Mouse (Mus musculus): ENCODE measurements around the gene Oser1.
"Not testable (repeated sequence)": the region's sequence is repeated elsewhere in the genome, so short reads cannot be mapped to it uniquely, and the experiment has no call there.

Gene Oser1

DNA sequence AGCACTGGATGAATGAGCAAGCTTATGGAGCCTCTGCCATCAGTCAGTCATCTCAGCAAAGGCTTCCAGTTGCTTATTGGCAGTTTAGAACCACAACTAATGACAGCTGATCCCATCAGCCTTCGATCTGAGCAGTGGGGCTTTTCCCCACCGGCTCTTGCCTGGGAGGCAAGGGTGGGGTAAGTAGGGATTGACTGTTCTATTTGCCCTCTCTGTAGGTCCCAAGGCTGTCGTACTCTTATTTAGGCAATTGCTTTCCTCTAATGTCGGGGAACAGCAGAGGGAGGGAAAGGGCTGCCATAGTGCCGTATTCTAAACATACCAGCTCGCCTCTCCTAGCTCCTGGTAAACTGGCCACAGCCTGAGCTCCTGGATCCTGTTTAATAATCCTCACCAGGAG is at the start of gene Oser1:
Oser1 (minus strand) TSS at position 101 of the 400 bp plus-strand sequence.
- no peak for DNase-seq (ENCODE audit: low read depth, low spot score)

DNA sequence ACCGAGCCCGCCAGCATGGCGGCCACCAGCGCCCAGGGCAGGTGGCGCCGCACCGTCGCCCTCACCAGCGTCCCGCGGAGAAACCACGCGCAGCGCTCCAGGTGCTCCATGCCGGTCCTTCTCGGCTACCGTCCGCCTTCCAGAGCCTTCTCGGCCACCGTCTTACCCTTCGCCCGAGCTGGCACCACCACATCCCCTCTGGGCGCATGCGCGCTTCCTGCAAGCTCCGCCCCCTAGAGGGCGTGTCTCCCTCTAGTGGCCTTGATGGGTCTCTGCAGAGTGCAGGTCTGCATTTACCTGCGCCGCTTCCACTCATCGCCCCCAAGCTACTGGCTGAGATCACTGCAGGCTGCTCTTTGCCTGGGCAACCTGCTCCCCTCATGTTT is 48.0 kb upstream of the Oser1 start, which contains the start of gene Fitm2:
Fitm2 (minus strand) TSS at position 164 of the 386 bp plus-strand sequence.
- DNase-seq (ENCODE audit: low read depth, low spot score): peak; percentile 99

DNA sequence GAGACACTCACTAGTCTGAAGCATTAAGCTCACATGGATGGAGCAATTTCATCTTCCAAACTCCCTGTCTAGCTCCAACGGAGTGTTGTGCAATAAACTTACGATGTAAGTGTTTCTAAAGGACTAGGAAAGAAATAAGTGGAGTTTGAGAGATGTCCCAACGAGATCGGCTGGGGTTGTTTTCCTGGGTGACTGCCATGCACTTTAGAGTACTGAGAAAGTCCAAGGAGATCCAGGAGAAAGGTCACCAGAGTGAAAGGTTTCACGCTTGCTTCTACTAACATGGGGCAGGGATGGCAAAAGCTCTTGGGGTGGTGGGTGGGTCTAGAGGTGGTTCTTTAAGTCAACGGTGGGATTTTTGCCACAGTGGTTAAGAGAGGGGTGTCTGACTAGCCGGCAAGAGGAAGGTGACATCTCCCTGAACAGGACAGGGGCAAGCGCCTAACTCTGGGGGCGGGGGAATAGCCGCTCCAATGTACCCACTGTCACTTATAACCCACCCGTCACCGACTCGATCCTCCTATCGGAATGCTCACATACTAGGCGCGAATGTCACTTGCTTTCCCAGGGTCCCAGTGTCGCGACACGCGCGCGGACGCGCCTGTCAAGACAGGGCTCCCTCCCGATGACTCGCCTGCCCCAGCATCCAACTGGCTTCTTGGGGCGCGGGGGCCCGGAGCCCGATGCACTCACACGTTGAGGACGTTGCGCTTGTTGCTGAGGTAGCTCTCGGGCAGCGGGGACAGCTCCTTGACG is 47.4 kb upstream of the Oser1 start:
- DNase-seq (ENCODE audit: low read depth, low spot score): no peak

DNA sequence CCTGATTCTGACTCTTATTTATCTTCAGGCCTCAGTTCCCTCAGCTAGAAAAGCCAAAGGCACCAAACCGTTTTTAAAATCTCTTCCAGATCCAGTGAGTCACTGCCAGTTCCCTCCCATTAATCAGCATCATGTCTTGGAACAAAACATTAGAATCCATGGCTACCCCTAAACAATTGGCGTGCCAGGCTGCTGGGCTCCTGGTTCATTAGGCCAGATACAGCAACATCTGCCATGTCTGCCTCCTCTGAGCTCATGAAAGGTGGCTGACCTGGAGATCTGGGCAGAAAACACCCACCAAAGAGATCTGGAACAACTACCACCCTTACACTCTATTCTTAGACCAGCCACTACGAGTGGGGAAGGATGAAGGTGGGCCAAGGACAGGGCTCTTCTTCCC is 46.6 kb upstream of the Oser1 start:
- no peak for DNase-seq (ENCODE audit: low read depth, low spot score)

DNA sequence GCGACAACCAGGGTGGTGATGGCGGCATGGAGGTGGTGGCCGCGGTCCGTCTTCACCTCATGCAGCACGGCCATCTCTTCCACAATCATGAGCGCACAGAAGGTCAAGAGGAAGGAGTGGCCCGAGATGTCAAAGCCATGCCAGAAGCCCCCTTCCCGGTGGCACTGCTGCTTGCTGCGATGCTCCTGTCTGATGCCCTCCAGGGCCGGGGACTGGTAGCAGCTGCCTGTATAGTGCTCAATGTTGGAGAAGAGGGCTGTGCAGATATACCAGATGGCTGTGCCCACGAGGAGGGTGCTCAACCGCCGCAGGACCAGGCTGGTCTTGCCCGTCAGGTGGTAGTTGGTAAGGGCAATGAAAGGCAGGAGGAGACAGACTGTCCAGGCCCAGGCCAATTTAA is 45.2 kb upstream of the Oser1 start:
- DNase-seq (ENCODE audit: low read depth, low spot score): no peak

DNA sequence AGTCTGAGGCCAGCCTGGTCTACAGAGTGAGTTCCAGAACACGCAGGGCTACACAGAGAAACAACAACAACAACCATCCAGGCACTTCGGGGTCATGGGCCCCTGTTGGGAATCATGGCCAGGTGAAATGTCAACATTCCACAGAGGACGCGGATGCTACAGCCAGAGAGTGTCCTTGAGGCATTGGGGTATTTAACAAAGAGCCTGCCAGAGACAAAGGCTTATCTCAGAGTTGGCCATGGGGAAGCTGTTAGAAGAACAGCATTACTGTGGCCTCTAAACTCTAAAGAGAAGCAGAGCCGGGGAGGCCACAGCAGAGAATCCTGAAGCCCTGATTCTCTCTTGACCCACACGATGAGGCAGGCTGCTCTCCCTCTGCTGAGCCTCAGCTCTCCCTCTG is 44.4 kb upstream of the Oser1 start:
- DNase-seq (ENCODE audit: low read depth, low spot score): no peak

DNA sequence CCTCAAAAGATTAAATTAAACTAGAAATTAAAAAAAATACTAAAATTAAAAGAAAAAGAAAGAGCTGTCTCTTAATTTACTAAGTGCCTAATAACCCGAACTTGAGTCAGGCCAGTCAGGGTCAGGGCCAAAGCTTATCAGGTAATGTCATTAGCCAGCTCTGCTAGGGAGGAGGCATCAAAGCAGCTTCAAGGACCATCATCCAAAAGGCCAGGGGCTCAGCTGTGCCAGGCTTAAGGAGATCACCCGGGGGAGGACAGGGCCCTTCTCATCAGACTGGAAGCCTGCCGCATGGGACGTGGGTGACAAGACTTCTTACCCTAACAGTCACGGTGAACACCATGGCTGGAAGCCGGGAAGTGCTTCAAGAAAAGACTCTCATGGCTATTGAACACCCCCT is 43.1 kb upstream of the Oser1 start:
- no peak for DNase-seq (ENCODE audit: low read depth, low spot score)

DNA sequence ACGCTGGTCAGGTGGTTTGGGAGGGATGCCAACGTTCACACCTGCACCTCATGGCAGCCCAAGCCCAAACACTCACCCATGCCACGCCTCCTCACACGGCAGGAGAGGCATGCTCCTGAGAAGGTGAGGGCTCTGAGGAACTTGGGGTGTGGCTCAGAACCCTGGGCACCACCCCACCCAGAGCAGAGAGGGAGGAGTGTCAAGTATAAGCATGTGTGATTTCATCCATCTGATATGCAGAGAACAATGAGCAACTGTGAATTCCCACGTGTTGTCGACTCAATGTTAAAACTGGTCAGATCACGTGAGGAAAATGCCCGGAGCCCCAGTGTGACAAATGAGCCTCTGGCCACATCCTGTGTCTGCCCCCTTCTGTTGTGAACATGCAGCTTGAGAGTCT is 42.3 kb upstream of the Oser1 start:
- DNase-seq (ENCODE audit: low read depth, low spot score): no peak

DNA sequence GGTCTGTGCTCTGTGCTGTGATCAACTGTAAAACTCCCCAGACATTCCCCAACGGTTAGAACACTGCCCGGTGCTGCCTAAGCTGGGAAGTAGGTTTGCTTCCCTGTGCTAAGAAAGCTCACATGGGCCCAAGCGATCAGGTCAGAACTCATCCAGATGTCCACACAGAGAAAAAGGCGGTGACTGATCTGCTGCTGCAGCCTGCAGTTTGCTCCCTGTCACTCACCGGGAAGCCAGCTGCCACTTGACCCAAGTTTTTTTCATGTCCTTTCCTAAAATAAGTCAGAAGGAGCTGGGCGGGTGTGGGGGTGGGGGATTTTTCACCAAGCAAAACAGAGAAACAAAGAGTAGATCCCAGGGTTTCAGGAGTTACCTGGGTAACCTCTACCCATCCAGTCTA is 40.1 kb upstream of the Oser1 start:
- DNase-seq (ENCODE audit: low read depth, low spot score): no peak

DNA sequence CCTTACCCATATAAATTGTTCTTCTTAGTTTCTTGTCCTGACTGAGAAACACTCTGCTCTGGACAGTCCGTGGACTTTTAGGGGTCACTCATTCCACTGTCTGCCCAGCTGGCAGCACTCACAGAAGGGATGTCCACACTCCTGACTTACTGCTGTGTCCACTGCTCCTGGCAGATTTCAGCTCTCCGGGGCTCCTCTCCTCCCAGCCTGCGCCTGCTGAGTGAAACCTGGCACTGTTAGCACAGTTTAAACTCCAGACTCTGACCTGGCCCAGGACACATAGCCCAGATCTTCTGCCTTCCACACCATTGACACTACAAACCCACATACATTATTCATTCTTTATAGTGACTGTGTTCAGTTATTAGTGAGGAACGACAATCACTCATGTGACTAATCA is 39.5 kb upstream of the Oser1 start:
- DNase-seq (ENCODE audit: low read depth, low spot score): no peak

DNA sequence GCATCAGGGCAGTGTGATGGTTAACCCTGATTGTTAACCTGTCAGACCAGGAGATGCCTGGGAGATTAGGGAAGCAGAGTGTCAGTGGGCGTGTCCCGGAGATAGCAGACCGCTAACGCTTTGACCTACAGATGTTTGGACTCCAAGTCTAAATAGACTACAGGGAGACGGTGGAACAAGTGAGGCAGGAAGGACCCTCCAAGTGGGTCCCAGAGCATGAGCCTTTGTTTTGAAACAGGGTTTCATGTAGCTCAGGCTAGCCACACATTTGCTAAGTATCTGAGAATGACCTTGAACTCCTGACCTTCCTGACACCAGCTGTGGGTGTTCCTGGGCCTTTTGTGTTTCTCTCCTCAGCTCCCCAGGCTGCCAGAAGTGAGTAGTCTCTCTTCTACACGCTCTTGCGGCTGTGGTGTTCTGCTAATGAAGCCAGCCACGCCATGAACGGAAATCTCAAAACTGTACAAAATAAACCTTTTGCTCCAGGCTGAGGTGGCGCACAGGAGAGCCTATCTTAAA is 38.8 kb upstream of the Oser1 start:
- DNase-seq (ENCODE audit: low read depth, low spot score): no peak

DNA sequence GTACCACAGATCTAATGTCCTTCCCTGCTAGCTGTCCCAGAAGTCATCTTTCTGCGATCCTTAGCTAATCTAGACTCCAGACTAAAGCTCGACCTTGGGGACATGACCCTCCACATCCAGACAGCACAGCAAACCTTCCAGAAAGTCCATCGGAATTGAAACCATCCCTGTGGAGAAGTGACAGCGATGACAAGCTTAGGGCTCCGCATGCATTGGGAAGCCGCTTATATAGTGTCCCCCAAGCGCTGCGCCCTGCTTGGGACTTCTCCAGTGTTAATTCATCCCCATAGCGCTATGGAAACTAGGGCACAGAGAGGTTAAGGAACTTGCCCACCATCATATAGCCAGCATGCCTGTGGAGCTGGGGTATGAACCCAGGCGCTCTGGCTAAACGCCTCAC is 38.3 kb upstream of the Oser1 start:
- no peak for DNase-seq (ENCODE audit: low read depth, low spot score)

DNA sequence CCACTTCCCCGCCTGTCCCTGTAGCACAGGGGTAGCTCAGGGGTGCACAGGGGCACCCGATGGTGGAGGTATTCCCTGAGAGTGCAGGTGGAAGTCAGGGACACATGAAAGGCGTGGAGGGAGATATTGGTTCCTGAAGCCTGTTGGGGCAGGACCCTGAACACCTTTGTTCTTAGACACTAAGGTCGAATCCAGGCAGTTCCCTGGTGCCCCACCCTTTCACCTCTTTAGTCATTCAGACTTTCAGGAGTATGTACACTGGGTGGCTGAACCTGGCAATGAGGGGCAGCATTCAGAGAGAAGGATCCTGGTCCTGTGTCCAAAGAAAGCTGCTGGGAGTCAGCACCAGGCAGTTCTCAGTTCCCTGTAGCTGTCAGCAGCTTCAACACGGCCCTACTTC is 37.9 kb upstream of the Oser1 start:
- DNase-seq (ENCODE audit: low read depth, low spot score): no peak

DNA sequence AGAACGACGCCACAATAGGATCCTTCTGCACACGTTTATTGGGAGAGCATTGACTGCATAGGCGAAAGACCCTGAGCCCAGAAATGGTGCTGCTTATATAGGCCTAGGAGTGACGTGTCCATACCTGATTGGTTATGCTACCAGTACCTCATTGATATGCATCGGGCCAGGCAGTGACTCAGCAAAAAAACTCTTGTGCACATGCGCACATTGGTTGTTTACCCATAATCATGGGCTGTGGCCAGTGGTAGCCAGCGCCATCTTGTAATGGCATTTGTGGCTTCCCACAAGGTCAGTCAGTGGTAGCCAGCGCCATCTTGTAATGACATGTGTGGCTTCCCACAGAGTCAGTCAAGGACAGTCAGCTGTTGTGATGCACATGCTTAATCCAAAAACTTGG is 36.8 kb upstream of the Oser1 start:
- not testable (repeated sequence) for DNase-seq (ENCODE audit: low read depth, low spot score)

DNA sequence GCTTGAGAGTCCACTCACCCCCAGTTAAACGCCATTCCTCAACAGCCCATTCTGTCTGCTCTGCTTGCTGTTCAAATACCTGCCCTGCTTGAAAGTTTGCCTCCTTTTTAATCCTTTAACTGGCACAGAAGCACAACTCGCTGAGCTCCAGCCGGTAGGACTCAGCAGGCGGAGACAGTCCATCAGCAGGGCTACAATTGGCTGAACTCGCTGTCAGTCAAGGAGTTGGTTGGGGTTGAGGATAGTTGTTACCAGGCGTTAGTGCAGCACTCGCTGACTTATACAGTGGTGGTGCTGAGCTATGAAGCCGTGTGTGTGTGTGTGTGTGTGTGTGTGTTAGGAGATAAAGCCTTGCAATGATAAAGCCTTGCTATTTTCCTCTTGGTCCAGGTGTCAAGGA is 36.1 kb upstream of the Oser1 start:
- no peak for DNase-seq (ENCODE audit: low read depth, low spot score)

DNA sequence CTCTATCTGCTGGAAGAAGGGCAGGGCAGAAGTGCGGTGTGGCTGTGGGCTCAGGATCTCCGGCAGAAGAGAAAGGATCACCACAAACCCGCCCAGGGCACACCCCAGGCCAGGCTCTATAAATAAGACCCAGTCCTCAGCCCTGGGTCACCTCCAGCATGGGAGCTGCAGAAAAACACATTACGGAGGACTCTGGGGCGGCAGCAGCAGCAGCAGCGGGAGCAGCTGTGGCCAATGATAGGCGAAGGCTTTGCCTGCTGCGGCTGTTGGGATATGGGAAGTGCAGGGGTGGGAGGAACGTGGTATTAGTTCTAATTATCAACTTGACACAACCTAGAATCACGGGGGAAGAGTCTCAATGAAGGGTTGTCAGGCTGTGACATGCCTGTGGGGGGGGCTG is 34.9 kb upstream of the Oser1 start:
- no peak for DNase-seq (ENCODE audit: low read depth, low spot score)

DNA sequence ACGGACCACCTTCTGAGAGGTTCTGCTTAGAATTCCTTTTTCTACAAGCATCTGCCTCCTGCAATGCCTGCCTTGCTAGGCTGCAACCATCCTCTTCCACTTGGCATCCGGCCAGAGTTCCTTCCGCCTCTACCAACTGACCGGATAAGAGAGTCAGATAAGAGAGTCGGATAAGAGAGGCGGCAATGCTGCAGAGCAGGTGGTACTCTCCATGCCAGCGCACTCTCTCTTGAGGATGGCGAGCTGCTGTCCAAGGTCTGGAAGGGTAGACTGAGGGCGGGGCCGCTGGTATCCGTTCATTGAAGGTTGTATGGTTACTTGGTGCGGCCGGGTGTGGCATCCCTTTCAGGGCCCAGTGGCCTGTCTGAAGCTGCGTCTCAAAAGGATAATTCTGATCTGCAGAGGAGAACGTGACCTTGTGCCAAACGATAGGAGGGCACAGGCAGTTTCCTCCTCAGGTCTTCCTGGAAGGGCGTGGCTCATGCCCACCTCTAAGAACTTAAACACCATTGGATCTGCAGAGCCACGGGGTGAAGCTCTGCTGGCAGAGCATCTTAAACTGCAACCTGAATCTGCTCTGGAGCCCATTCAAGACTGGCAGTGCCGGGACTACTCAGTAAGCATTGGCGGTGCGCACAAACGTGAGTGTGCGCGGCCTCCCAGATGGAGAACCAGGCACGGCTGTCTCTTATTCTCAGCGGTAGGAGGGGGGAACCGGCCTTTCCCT is 34.2 kb upstream of the Oser1 start:
- DNase-seq (ENCODE audit: low read depth, low spot score): no peak

DNA sequence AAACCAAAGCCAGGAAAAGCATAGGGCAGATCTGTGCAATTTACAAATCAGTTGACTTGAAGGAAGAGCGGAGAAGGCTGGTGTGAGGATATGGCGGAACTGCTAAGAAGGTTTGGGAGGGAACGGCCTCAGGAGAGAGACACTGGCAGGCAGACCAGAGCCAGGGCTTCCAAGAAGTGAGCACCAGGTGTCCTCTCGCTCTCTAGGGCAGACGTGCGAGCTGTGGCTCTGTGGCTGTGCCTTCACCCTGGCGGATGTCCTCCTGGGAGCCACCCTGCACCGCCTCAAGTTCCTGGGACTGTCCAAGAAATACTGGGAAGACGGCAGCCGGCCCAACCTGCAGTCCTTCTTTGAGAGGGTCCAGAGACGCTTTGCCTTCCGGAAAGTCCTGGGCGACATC is 28.9 kb upstream of the Oser1 start:
- DNase-seq (ENCODE audit: low read depth, low spot score): no peak

DNA sequence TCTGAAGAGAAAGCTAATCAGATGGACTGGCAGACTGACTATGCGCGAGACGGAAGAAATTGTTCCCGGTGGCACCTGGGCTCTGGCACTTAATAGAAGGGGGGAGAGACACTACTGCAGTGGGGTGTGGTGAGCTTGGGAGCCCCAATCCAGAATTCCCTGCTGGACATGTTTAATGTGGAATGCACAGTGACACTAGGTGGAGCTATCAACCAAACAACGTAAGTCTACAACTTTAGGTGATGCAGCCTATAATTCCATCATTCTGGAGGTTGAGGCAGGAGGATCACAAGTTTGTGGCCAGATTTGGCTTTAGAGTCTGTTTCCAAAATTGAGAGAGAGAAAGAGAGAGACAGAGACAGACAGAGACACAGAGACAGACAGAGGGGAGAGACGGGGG is 28.2 kb upstream of the Oser1 start:
- DNase-seq (ENCODE audit: low read depth, low spot score): no peak

DNA sequence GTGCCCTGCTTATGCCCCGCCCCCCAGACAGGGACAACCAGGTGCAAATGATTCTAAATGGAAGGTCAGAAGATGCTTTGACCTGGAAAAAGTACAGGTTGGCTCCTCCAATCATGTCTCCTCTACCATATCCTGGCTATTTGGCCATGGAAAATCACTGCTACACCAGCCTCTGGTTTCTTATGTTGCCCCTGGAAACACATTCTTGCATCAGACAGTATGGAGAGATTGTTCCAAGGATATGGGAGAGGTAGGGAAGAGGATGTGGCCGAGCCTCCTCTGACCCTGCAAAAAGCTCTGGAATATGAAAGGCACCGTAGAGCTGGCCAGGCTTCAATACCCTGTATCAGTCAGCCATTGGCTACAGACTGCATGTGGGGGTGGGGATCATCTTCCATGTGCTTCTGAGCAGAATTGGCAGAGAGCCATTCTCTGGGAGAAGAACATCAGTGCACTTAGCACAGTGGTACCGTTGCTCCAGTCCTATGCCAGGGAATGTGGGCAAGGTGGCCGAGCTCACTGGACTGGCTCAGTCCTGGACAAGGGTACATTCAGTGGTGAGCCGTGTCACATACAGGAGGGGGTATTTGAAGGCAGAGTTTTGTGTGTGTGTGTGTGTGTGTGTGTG is 26.3 kb upstream of the Oser1 start:
- DNase-seq (ENCODE audit: low read depth, low spot score): no peak

DNA sequence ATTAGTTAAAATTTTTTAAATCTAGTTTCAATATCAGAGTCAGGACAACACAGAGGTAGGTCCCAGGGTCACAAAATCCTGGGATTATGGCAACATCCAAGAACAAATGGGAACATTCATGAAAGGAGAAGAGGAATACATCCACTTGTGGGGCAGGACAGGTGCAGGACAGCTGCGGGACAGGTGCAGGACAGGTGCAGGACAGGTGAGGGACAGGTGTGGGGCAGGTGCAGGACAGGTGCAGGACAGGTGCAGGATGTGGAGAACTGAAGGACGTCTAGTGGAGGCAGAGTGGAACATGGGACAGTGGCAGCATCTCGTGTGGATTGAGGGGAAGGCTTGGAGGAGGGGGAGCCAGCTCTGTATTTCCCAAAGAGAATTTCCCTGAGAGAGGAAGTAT is 24.8 kb upstream of the Oser1 start:
- no peak for DNase-seq (ENCODE audit: low read depth, low spot score)

DNA sequence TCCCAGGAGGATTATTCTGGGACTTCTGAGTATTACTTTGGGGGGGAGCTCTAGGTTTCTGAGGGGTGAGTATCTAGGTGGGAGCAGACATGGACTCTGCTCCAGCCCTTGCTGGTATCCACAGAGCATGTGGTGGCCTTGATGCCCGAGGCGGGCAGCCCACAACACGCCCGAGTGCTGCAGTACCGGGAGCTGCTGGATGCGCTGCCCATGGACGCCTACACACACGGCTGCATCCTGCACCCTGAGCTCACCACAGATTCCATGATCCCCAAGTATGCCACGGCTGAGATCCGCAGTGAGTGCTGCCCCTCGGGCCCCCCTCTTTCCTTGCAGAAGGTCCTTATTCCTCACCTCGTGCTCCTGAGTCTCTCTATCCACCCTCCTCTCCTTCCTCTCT is 22.9 kb upstream of the Oser1 start:
- no peak for DNase-seq (ENCODE audit: low read depth, low spot score)

DNA sequence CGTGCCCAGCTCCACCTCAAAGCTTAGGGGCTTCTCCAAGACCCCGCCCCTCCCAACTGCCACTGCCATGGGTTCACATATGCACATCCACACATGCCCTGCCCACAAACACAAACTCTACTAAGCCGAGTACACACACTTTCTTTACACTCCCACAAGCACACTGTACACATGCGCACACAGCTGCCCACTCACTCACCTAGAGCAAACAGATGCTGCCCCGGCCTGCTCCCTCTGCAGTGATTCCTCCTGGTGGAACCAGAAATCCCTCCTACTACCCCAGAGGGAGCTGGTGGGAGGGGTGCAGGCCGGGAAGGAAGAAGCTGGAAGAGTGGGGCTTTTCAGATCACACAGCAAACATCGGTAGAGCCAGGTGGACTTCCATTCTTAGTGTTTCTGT is 19.5 kb upstream of the Oser1 start:
- no peak for DNase-seq (ENCODE audit: low read depth, low spot score)
